Mouse (Mus musculus): Measurements from ENCODE around the gene Agfg1. TPM values are rescaled to one million over a fixed set of nuclear protein-coding genes. Genes with fewer than 3 reads are reported as not detected.

The Agfg1 gene
- 32.1 and 33.8 TPM in 2 replicates for total RNA-seq (2017)

DNA sequence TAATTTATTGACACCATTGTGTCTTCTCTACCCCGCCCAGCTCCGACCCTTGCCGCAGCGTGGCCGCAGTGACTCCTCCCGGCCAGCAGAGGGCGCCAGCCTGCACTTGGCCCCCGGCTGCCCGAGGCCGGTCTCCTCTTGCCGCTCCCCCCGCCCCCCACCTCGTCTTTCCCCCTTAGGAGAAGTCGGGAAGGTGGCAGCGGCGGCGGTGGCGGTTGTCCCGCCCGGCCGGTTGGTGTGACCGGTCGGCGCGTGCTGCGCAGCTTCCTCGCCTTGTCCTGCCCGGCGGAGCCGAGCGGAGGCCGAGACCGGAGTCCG lies at the start of gene Agfg1:
TSS of gene Agfg1 (plus strand) at position 188 of the 318 bp plus-strand sequence.
- ATAC-seq (replicated peaks; ENCODE audit: low read depth, poor library complexity, severe bottlenecking): peak; percentile 89

DNA sequence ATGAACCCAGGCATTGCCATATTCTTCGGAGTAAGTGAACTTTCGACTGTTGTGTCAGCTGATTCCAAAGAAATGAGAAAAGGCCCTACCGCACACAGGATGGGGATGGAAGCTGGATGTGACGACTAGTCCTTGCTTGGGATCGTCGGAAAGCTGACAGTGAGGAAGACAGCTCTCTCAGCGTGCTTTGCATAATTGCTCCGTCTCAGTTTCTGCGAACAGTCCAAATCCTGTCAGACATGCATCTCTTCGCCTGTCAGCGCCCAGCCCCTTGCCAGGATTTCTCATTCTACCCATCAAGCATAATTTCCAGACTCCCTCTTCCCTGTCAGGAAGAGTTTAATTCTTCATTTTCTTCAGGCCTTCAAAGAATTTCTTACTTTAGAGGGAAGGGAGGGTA lies 48.2 kb upstream of the Agfg1 start:
- no peak for ATAC-seq (replicated peaks; ENCODE audit: low read depth, poor library complexity, severe bottlenecking)

DNA sequence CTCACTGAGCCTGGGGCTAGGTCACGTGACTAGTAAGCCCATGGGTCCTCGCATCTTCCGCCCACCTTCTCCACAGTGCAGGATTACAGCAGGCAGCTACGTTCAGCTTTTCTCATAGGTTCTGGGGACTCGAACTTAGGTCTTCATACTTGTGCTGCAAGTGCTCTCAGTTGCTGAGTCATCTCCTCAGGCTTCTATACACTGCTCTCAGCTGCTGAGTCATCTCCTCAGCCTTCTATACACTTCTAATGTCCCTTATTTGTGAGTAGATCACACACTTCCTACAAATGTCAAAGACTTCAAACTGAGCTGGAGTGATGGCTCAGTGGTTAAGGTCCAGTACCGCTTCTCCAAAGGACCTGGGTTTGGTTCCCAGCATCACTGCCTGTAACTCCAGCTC lies 47.0 kb upstream of the Agfg1 start:
- no peak for ATAC-seq (replicated peaks; ENCODE audit: low read depth, poor library complexity, severe bottlenecking)

DNA sequence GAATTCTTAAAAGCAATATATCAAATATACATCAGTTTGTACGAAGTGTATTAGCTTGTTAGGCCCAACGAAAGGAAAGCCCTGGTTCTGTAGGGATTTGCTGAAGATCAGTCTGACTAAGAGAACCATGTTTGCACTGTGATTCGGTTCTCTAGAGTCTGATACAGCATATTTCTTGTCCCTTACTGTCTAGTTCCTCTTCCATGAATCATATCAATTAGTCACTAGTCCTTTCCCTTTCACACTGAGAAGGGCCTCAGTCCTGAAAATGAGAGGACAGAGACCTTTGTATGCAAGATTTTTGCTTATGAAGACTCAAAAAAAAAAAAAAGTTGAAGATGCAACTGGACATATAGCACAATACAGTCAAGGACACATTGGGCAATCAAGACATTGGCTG lies 46.2 kb upstream of the Agfg1 start:
- ATAC-seq (replicated peaks; ENCODE audit: low read depth, poor library complexity, severe bottlenecking): no peak

GRCm38 (mm10) chr1:82793986-82794385 lies 45.3 kb upstream of the Agfg1 start:
- ATAC-seq (replicated peaks; ENCODE audit: low read depth, poor library complexity, severe bottlenecking): no peak

DNA sequence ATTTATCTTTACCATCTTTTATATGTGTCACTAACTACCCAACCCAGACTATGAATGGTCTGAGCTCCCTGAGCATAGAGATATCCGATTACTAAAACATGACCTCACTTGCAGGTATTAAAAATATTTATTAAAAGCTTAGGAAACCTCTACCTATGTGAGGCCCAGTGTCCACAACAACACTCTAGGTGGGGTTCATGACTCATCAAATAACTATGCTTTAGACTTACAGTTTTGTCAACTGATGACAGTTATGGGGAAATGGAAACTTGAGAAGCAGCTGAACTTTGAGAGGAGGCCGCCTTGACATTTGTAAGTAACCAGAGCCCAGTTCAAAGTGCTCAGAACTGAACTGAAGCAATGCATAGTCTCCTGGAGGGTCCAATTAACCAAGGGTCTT lies 44.1 kb upstream of the Agfg1 start:
- no peak for ATAC-seq (replicated peaks; ENCODE audit: low read depth, poor library complexity, severe bottlenecking)

- ATAC-seq (replicated peaks; ENCODE audit: low read depth, poor library complexity, severe bottlenecking): peak; percentile 40
These were observed 43.4 kb upstream of the Agfg1 start for GRCm38 (mm10) chr1:82795702-82796443.

DNA sequence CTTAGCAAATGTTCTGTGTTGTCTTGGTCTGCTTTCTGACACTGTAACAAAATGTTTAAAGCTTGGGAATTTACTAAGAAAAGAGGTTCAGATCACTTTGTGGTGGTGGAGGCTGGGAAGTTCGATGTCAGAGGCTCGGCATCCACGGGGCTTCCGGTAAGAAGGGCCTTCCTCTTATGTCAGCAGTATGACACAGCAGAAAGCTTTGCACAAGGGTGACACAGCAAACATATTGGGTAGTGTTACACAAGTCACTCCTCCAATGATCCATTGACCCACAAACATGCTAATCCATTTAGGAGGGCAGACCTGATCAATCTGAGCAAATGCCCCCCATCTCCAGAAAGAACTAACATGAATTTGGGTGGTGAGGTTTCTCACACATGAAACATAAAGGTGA lies 42.2 kb upstream of the Agfg1 start:
- no peak for ATAC-seq (replicated peaks; ENCODE audit: low read depth, poor library complexity, severe bottlenecking)

DNA sequence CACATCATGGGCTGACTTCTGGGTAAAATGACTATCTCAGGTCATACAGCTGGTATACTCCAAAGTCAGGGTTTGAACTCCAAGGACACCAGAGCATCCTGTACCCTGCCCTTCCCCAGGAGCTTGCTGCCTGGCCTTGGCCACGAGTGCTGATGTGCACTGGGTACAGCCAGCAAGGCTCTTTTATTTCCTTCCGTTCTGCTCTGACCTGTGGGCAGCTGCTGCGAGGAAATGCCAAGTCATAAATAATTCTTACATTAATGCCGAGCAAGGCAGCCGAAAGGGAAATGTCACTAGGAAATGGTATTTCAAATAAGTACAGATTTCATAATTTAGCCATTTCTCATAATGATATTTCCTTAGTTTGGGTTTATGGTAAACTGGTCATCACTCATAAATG lies 41.0 kb upstream of the Agfg1 start:
- ATAC-seq (replicated peaks; ENCODE audit: low read depth, poor library complexity, severe bottlenecking): peak; percentile 40

DNA sequence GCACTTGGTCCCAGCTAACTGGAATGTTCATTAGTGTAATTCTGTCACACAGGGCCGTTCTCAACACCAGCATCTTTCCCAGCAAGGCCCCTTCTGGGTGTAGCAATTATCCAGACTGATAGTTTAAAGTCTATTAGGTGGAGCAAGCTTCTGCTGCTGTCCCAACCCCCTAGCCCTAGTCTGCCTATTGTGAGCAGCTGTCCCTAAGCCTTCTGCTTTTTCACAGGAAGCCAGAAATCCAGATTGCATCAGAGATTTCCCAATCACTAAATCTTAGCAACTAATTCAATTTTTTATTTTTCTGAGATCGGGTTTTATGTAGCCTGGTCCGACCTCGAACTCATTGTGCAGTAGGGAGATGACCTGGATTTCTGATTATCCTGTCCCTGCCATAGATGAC lies 40.4 kb upstream of the Agfg1 start:
- peak; percentile 69 for ATAC-seq (replicated peaks; ENCODE audit: low read depth, poor library complexity, severe bottlenecking)

DNA sequence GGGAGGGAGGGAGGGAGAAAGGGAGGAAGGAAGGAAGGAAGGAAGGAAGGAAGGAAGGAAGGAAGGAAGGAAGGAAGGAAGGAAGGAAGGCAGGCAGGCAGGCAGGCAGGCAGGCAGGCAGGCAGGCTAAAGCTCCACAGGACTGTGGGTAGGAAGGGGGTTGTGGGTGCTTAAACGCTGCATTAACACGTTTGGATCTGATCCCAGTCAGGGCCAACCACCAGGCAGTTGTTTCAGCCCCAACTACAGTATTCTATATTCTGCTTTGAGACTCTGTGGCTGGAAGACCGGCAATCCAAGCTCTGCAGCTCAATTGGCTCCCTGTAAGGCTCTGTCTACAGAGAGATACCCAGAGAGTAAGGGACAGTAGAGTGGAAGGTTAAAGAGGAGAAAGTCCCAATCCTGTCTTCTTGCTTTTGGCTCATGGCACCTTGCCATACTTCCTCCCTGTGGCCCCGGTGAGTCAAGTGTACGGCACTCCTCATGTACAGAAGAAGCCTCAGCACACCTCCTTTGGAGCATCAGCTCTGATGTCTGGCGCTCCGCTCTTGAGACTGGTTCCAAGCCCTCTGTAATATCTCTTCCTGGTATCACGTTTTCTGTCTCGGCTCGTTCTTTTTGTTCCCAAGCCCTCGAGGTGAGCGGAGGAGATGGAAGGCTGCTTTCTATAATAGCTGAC lies 38.0 kb upstream of the Agfg1 start:
- no peak for ATAC-seq (replicated peaks; ENCODE audit: low read depth, poor library complexity, severe bottlenecking)

DNA sequence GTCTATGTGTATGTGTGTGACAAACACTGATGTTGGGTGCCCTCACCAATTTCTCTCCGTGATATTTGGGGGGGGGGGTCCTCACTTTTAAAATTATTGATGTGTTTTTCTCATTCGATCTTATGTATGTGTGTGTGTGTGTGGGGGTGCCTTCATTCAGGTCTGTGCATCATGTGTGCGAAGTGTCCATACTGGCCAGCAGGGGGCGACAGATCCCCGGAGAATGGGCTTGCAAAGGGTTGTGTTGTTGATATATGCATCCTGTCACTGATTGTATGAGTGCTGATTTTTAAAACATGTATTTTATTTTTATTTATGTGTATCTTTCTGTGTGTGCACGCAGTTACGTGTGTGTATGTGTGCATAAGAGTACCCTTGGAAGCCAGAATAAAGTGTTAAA lies 35.7 kb upstream of the Agfg1 start:
- no peak for ATAC-seq (replicated peaks; ENCODE audit: low read depth, poor library complexity, severe bottlenecking)

- ATAC-seq (replicated peaks; ENCODE audit: low read depth, poor library complexity, severe bottlenecking): no peak
These were observed 35.2 kb upstream of the Agfg1 start for GRCm38 (mm10) chr1:82804059-82804458.

DNA sequence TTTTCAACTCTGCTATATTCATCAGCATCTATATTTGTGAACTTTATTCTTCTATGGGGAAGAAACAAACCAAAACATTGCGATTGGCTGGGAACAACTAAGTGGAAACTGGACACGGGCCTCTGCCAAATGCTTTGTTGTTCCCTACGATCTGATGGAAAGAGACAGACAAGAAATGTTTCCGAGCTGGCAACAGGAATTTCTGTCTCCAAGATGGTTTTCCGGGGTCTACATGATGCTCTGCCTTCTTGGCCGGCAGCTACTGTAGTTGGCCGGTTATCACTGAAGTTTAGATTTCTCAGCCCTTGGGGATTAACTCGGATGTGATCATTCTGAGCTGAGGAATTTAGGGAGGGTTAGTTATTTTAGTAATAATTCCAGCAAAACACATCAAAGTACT lies 32.9 kb upstream of the Agfg1 start:
- no peak for ATAC-seq (replicated peaks; ENCODE audit: low read depth, poor library complexity, severe bottlenecking)

DNA sequence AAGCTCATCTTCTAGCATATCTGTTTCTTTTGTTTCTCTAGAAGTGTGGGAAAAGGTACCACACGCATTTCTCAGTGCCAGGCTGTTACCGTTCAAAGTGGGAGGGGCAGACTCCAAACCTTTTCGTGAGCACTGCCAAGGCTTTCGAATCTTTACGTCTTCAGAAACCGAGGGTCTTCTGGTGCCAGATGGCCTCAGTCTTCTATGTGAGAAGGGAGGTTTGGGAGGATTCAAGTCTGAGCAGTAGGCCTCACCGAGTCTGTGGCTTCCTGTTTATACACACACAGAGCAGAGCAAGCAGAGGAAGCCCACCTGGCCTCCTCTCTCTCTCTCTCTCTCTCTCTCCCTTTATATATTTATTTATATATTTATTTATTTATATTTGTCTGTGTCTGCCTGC lies 32.1 kb upstream of the Agfg1 start:
- no peak for ATAC-seq (replicated peaks; ENCODE audit: low read depth, poor library complexity, severe bottlenecking)

DNA sequence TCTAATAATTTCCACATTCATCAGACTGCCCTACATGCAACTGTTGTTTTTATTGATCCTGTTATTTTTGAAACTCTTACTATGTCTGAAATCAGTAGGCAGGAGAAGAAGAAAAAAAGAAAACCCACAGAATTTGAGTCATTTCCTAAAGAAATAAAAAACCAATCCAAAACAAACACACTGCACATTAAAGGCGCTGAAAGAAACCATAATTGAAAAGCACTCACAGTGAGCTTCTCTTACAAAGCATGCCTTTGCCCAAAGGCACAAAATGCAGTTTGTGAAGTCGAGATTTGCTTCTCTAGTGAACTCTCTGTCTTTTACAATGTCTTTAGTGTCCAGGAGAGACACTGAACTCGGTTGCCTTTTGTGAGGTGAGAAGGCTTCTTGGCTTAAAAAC lies 30.7 kb upstream of the Agfg1 start:
- no peak for ATAC-seq (replicated peaks; ENCODE audit: low read depth, poor library complexity, severe bottlenecking)

DNA sequence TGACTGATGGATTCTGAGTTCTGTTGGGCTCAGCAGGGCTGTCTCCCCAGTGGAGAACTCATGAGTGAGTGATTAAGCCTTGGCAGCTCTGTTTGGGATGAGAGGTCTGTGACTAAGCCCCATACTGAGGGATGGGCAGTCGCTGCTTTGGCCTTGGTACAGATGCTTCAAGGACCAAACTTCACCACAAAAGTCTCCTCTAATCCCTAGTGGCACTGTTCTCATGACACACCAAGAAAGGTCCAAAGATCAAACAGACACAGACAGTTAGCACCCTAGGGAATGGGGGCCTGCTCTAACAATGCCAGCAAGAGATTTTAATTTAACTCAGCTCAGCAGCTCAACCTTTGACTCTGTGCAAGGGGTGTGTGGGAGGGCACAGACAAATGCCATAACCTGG lies 27.5 kb upstream of the Agfg1 start:
- no peak for ATAC-seq (replicated peaks; ENCODE audit: low read depth, poor library complexity, severe bottlenecking)

GRCm38 (mm10) chr1:82815941-82816716 lies 23.2 kb upstream of the Agfg1 start:
- ATAC-seq (replicated peaks; ENCODE audit: low read depth, poor library complexity, severe bottlenecking): peak; percentile 85

DNA sequence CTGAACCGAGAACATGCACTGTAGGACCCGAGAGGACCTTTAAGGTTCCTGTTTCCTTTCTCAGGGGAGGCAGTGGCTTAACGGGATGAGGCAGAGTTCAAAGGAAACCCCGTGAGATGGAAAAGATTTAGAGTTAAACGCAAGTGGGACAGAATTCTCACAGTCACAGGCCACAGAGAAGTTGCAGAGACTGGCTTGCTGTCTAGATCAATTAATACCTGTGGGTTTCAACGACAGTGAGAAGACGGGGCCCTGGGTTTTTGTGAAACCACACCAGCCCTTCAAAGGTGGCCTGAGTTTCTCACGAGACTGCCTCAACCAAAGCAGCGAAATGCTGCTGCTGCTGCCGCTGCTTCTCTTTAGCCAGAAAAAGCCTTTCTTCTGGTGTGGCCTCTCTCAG lies 19.9 kb upstream of the Agfg1 start:
- no peak for ATAC-seq (replicated peaks; ENCODE audit: low read depth, poor library complexity, severe bottlenecking)

- ATAC-seq (replicated peaks; ENCODE audit: low read depth, poor library complexity, severe bottlenecking): no peak
These were observed 19.1 kb upstream of the Agfg1 start for GRCm38 (mm10) chr1:82820179-82820578.

GRCm38 (mm10) chr1:82820626-82821186 lies 18.6 kb upstream of the Agfg1 start:
- no peak for ATAC-seq (replicated peaks; ENCODE audit: low read depth, poor library complexity, severe bottlenecking)
